Mouse (Mus musculus): ENCODE data around the gene Dpagt1.
"Not testable (repeated sequence)": the region's sequence is repeated elsewhere in the genome, so short reads cannot be mapped to it uniquely, and the experiment has no call there.

Gene Dpagt1

GRCm38 (mm10) chr9:44325768-44326370, at the start of gene Dpagt1:
Gene Dpagt1, plus strand, starts transcription at chr9:44326019.
- no peak for DNase-seq (ENCODE audit: low spot score)

GRCm38 (mm10) chr9:44283183-44283582, 42.6 kb upstream of the Dpagt1 start:
- no peak for DNase-seq (ENCODE audit: low spot score)

GRCm38 (mm10) chr9:44286256-44286850, 39.5 kb upstream of the Dpagt1 start:
- DNase-seq (ENCODE audit: low spot score): no peak

GRCm38 (mm10) chr9:44287003-44287400, 38.8 kb upstream of the Dpagt1 start:
- DNase-seq (ENCODE audit: low spot score): no peak

- peak; percentile 52 for DNase-seq (ENCODE audit: low spot score)
These were observed 38.3 kb upstream of the Dpagt1 start for GRCm38 (mm10) chr9:44287401-44288075.

- DNase-seq (ENCODE audit: low spot score): peak; percentile 64
These were observed 37.5 kb upstream of the Dpagt1 start, which contains the start of gene Abcg4 for GRCm38 (mm10) chr9:44288076-44288958. Gene Abcg4, minus strand, starts transcription at chr9:44288615.

- peak; percentile 42 for DNase-seq (ENCODE audit: low spot score)
These were observed 36.9 kb upstream of the Dpagt1 start for GRCm38 (mm10) chr9:44288959-44289291.

GRCm38 (mm10) chr9:44292490-44292889, 33.3 kb upstream of the Dpagt1 start:
- DNase-seq (ENCODE audit: low spot score): peak; percentile 59

GRCm38 (mm10) chr9:44300001-44300400, 25.8 kb upstream of the Dpagt1 start:
- not testable (repeated sequence) for DNase-seq (ENCODE audit: low spot score)

GRCm38 (mm10) chr9:44305466-44306079, 20.2 kb upstream of the Dpagt1 start, which contains the start of gene Hinfp:
Gene Hinfp, minus strand, starts transcription at chr9:44305671.
- peak; percentile 99 for DNase-seq (ENCODE audit: low spot score)

GRCm38 (mm10) chr9:44306532-44306931, 19.3 kb upstream of the Dpagt1 start:
- DNase-seq (ENCODE audit: low spot score): no peak

- no peak for DNase-seq (ENCODE audit: low spot score)
These were observed 18.6 kb upstream of the Dpagt1 start for GRCm38 (mm10) chr9:44307248-44307647.

- no peak for DNase-seq (ENCODE audit: low spot score)
These were observed 16.1 kb upstream of the Dpagt1 start for GRCm38 (mm10) chr9:44309756-44310155.

- DNase-seq (ENCODE audit: low spot score): no peak
These were observed 15.1 kb upstream of the Dpagt1 start for GRCm38 (mm10) chr9:44310750-44311135.

GRCm38 (mm10) chr9:44311136-44312134, 14.4 kb upstream of the Dpagt1 start:
- peak; percentile 58 for DNase-seq (ENCODE audit: low spot score)

- no peak for DNase-seq (ENCODE audit: low spot score)
These were observed 12.2 kb upstream of the Dpagt1 start for GRCm38 (mm10) chr9:44313476-44314256.

GRCm38 (mm10) chr9:44314257-44314547, 11.6 kb upstream of the Dpagt1 start:
- no peak for DNase-seq (ENCODE audit: low spot score)

GRCm38 (mm10) chr9:44314910-44315309, 10.9 kb upstream of the Dpagt1 start:
- no peak for DNase-seq (ENCODE audit: low spot score)

- no peak for DNase-seq (ENCODE audit: low spot score)
These were observed 8.4 kb upstream of the Dpagt1 start for GRCm38 (mm10) chr9:44317452-44317851.

Measured in embryo, embryonic 10.5 days (tissue).